Mouse (Mus musculus) stomach, postnatal 0 days (tissue): Measurements from ENCODE around the gene Mrpl37. TPM values are rescaled to one million over a fixed set of nuclear protein-coding genes. Genes with fewer than 3 reads are reported as not detected.

Experiments
- ATAC-seq: fragments of 200-750 bp; cut with Nextera tagmentation; 2 replicates; pipeline ENCODE4 v1.8.0; 2017; ENCODE audit not compliant: low FRiP score, low TSS enrichment
- DNase-seq: peaks from one replicate; pipeline ENCODE4 v3.0.0-alpha.2; 2016; ENCODE audit warnings: low spot score
- H3K27ac ChIP-seq: fragments of 300-500 bp; sonication (generic); replicated peaks from 2 replicates; pipeline ENCODE4 v1.5.1; 2014; ENCODE audit warnings: mild to moderate bottlenecking, control low read depth
- H3K27me3 ChIP-seq: fragments of 300-500 bp; sonication (generic); 2 replicates; pipeline ENCODE4 v1.6.1; 2014; ENCODE audit warnings: low read length; ENCODE audit not compliant: control insufficient read depth, insufficient read depth
- H3K36me3 ChIP-seq: fragments of 300-500 bp; sonication (generic); 2 replicates; pipeline ENCODE4 v1.6.1; 2014; ENCODE audit warnings: low read length, mixed read lengths; ENCODE audit not compliant: control insufficient read depth, insufficient read depth
- H3K4me1 ChIP-seq: fragments of 300-500 bp; sonication (generic); replicated peaks from 2 replicates; pipeline ENCODE4 v1.6.1; 2014; ENCODE audit warnings: antibody characterized with exemption; ENCODE audit not compliant: control insufficient read depth, insufficient read depth
- H3K4me2 ChIP-seq: fragments of 300-500 bp; sonication (generic); replicated peaks from 2 replicates; pipeline ENCODE4 v1.6.1; 2014; ENCODE audit warnings: low read depth, mild to moderate bottlenecking, control low read depth, moderate library complexity
- H3K4me3 ChIP-seq: fragments of 300-500 bp; sonication (generic); 2 replicates; pipeline ENCODE4 v1.5.1; 2014; ENCODE audit warnings: low read depth, low read length, control low read depth
- H3K9ac ChIP-seq: fragments of 300-500 bp; sonication (generic); 2 replicates; pipeline ENCODE4 v1.6.1; 2014; ENCODE audit warnings: mild to moderate bottlenecking, low read length, control low read depth, mixed read lengths
- H3K9me3 ChIP-seq: fragments of 300-500 bp; sonication (generic); 2 replicates; pipeline ENCODE4 v1.6.1; 2016; ENCODE audit warnings: low read length; ENCODE audit not compliant: control insufficient read depth
- CTCF ChIP-seq: IDR thresholded peaks from 2 replicates; pipeline ENCODE4 v1.5.1; 2016; ENCODE audit warnings: antibody characterized with exemption, low read depth, mild to moderate bottlenecking, moderate library complexity
- EP300 ChIP-seq: optimal IDR thresholded peaks from 2 replicates; pipeline ENCODE3; 2016; ENCODE audit warnings: antibody characterized with exemption
- WGBS: fragments of 180-500 bp; shearing (Covaris S2); extraction: QIAGEN DNeasy Blood & Tissue Kit; methylation state at CpG from one replicate; pipeline ENCODE4 v1.1.7; 2014; 5-methylcytosine and 5-hydroxymethylcytosine counted together
- polyA plus RNA-seq: library from polyadenylated mRNA; unstranded; fragments of >200 nt; fragmentation: Nextera tagmentation; extraction: Ambion mirVana; gene quantifications from 2 replicates; pipeline ENCODE4 v1.2.1, GENCODE M21; 2015

The Mrpl37 gene
- polyA plus RNA-seq, 1 experiment from 2014 or later: 52.6 TPM

DNA sequence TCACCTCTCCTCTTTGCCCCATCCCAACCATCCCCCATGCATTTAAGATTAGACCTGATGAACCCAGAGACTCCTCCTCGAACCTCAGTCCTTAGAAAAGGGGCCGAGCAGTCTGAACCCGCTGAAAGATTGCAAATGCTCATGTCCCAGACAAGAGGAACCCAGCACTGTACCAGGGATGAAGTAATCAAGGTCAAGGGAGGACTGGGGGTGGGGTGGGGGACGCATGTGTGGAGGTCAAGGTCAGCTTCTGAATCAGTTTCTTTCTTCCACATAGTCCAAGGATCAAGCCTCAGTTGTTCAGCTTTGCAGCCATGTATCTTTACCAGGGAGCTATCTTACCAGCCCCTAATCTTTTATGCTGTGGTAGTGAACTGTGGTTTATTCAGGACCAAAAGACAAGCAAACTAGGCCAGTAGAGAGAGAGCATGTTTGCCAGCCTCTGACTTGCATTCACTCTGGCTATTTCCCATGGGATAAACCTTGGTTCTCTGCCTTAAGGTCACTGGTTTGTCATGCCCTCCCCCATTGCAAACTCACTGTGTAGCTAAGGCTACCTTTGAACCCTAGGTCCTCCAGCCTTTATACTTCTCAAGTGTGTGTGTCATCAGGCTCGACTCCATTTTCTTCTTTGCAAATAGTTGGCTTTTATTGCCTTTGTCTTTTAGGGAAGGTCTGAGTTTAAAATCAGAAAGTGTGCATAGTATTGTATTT is 46.2 kb downstream of the Mrpl37 start:
- Histone ChIP-seq H3K9me3 (no peaks in the 10 kb centered on the region), H3K27ac (no peak overlapping the region), H3K4me2 (no peak overlapping the region), H3K9ac (no peak overlapping the region), H3K36me3 (no peaks in the 10 kb centered on the region), H3K27me3 (no peaks in the 10 kb centered on the region), H3K4me3 (no peak overlapping the region), H3K4me1 (peaks cover 3% of the 10 kb centered on the region; the same call in 1 of the 2 replicates)
- WGBS: 62% methylated on average over 5 of the region's 5 CpGs
- DNase-seq (no peak), ATAC-seq (peak; percentile 59)
- no peak for TF ChIP-seq CTCF
- no peak for TF ChIP-seq EP300

DNA sequence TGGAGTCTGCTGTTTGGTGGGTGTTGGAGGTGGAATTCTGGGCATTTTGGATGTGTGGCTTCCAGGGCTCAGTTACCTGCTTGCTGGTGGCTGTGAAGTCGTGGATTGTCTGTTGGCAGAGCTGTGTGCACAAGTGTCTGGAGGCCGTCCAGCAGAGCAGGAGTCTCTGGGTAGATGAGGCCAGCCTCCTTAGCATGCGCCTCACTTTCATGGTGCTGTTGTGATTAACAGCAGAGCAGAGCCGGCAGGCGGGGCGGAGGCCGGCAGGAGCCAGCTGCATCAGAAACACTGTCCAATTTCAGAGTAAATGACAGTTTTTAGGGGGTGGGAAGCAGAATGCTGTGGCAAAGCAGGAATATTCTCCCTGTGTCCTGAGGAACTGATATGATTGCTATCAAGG is 47.6 kb downstream of the Mrpl37 start:
- H3K4me3 ChIP-seq: no peak overlapping the region
- H3K27me3 ChIP-seq: no peaks in the 10 kb centered on the region
- WGBS: 33% methylated on average over 7 of the region's 7 CpGs
- H3K9ac ChIP-seq: no peak overlapping the region
- peaks cover 3% of the 10 kb centered on the region; the same call in 1 of the 2 replicates for H3K4me1 ChIP-seq
- no peak for ATAC-seq
- H3K4me2 ChIP-seq: no peak overlapping the region
- H3K36me3 ChIP-seq: no peaks in the 10 kb centered on the region
- no peaks in the 10 kb centered on the region for H3K9me3 ChIP-seq
- TF ChIP-seq EP300 (no peak), CTCF (no peak)
- no peak overlapping the region for H3K27ac ChIP-seq
- DNase-seq: no peak

DNA sequence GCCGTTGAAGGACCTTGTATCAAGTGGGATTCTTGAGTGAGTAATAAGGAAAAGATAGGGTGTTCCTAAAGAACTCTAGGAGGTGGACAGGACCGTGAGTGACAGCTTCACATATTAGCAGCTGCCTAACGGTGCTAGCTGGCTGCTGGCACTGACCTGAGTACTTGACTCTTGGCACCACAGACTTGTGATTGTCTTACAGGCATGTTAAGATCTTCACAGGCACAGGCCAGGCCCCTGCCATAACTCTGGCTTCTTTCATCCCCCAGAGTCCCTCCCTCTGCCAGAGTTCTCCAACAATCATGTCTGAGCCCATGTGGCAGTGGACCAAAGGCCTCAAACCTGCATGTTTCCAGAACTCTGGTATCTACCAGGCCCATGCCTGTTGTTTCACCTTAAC is 48.1 kb downstream of the Mrpl37 start:
- 61% methylated on average over 3 of the region's 3 CpGs for WGBS
- no peaks in the 10 kb centered on the region for H3K27me3 ChIP-seq
- H3K9ac ChIP-seq: 0 out of 2 replicates have a peak overlapping the region, but pooled peaks have one; percentile 5
- ATAC-seq: no peak
- H3K4me2 ChIP-seq: no peak overlapping the region
- no peak for TF ChIP-seq CTCF
- TF ChIP-seq EP300: no peak
- peaks cover 3% of the 10 kb centered on the region; the same call in 1 of the 2 replicates for H3K4me1 ChIP-seq
- H3K9me3 ChIP-seq: no peaks in the 10 kb centered on the region
- H3K36me3 ChIP-seq: no peaks in the 10 kb centered on the region
- no peak overlapping the region for H3K27ac ChIP-seq
- DNase-seq: no peak
- no peak overlapping the region for H3K4me3 ChIP-seq

DNA sequence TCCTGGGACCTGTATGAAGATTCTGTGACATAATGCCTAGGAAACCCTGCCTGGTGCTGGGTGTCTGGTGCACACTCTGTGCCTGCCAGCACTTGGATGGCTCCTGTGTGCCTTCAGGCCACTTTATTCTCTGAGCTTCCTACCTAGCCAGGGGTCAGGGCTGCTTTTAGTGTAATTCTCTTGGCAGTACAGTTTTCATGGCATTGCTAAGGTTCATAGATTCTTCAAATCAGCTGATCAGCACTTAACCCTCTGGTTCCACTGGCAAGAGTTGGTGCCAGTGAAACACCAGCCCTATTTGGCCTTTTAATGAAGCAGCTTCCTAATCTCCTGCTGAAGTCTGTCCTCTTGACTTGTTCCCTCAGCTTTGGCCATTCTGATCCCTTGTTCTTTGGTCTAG is 49.4 kb downstream of the Mrpl37 start:
- Histone ChIP-seq H3K27ac (no peak overlapping the region), H3K27me3 (no peaks in the 10 kb centered on the region), H3K36me3 (no peaks in the 10 kb centered on the region), H3K4me1 (peaks cover 3% of the 10 kb centered on the region; the same call in 1 of the 2 replicates), H3K4me2 (no peak overlapping the region), H3K9me3 (no peaks in the 10 kb centered on the region), H3K9ac (no peak overlapping the region), H3K4me3 (no peak overlapping the region)
- no peak for TF ChIP-seq CTCF
- TF ChIP-seq EP300: no peak
- no peak for DNase-seq
- no peak for ATAC-seq

DNA sequence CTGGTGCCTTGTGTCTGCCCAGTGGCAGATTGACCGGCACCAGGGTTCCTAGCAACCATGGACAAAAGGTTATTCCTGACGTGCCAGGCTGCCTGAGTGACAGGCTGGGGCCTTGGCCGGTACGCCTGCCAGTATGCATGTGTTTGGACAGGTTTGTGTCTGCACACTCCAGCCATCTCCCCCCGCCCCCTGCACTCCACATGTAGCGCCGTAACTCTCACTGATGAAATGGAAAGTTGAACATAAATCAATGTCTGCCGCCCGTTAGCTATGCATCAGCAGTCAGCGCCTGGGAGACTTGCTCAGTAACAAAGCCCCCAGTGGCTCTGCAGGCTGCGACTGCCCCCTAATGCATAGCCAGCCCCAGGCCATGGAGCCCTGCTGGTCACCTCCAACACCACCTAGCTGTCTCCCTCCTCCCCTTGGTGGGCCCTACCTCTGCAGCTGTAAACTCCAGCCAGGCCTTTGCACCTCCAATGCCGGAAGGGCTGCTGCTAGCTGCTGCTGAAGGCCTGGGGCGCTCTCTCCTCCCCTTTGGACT is 50.6 kb downstream of the Mrpl37 start:
- Histone ChIP-seq H3K9ac (no peak overlapping the region), H3K4me3 (no peak overlapping the region), H3K27ac (peak overlapping the region; percentile 61), H3K27me3 (no peaks in the 10 kb centered on the region), H3K4me2 (no peak overlapping the region), H3K4me1 (peaks cover 3% of the 10 kb centered on the region; the same call in 1 of the 2 replicates), H3K9me3 (no peaks in the 10 kb centered on the region), H3K36me3 (no peaks in the 10 kb centered on the region)
- no peak for DNase-seq
- TF ChIP-seq CTCF (peak; percentile 49), EP300 (no peak)
- WGBS: 47% methylated on average over 13 of the region's 13 CpGs
- ATAC-seq: no peak

DNA sequence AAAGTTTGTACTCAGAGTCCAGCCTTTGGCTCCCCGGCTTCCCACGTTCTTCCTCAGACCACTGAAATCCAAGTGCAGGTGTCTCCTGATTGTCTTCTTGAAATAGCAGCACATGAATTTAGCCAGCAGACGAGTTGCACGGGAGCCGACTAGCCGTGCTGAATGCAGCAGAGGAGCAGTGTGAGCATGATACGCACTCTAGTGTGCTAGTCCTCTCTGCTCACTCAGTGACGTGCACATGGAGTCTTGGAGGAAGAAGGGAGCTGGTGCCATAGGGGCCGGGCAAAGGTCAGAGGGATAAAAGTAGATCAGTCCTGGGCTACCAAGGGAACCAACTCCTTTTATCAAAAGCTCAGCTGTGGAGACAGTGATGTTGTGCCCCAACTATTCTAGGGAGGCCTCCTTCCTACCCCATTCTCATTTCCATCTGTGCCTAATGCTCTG is 52.8 kb downstream of the Mrpl37 start:
- Histone ChIP-seq H3K27me3 (no peaks in the 10 kb centered on the region), H3K9ac (no peak overlapping the region), H3K4me2 (no peak overlapping the region), H3K9me3 (no peaks in the 10 kb centered on the region), H3K27ac (no peak overlapping the region), H3K36me3 (no peaks in the 10 kb centered on the region), H3K4me3 (no peak overlapping the region), H3K4me1 (peaks cover 3% of the 10 kb centered on the region; the same call in 1 of the 2 replicates)
- TF ChIP-seq EP300: no peak
- TF ChIP-seq CTCF: no peak
- 78% methylated on average over 9 of the region's 9 CpGs for WGBS
- DNase-seq: no peak
- ATAC-seq: no peak
